Comparison of ENCODE assay signal across 1 mouse cellular context in the genomic region with DNA sequence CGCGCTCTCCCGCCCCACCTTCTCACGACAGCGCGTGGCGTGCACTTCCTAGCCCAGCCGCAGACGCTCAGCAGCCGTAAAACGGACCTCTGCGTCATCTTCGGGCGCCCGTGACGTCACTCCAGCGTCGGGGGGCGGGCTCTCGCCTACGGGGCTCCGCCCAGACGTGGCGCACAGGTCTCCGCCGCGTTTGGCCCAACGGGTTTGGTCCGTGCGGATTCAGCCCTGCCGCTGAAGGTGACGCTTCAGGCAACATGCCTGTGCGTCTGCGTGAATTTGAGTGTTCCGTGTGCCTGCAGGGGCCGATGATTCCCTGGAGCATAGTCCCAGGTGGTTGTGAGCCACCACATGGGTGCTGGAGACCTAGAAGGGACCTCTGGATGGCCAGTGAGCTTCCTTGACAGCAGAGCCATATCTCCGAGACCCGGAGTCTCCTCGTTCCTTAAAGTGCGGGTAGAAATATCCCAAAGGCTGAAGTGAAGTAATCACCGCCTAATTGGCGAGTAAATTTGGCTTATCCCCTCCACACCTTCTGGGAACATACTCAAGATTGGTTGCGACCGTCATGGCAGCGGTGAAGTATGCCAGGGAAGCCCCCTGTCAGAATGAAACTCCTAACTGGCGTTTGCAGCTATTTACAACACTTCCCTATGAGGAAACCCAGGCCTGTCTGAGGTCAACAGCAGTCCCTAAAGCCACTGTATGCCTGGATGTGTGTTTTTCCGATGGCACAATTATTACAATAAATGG.
TF ChIP-seq lines count a peak whose summit lies in the region.

A gene (minus strand): TSS at position 110 of the 750 bp plus-strand sequence.

TF ChIP-seq in CH12.LX, 34 proteins besides CTCF, POLR2A, EP300 and RAD21 (continued from another document):
- TF ChIP-seq KAT2A (IDR thresholded peaks at IDR 0.05; ENCODE audit: insufficient replicate concordance, low read length) = peak; percentile 84; the same call in 1 of the 2 replicates
- no peak for TF ChIP-seq MAFK (IDR thresholded peaks at IDR 0.05; ENCODE audit: insufficient replicate concordance, low read length)
- 0 out of 2 replicates have a peak, but pooled peaks have one; percentile 32 for TF ChIP-seq UBTF (IDR thresholded peaks at IDR 0.05; ENCODE audit: low read depth, low read length)
- TF ChIP-seq NELFE (IDR thresholded peaks at IDR 0.05; ENCODE audit: low read depth, low read length) = peak; percentile 96
- TF ChIP-seq SMC3 (IDR thresholded peaks at IDR 0.05; ENCODE audit: low read depth, low read length) = no peak
- no peak; the same call in none of the 2 replicates for TF ChIP-seq BHLHE40 (IDR thresholded peaks at IDR 0.05; ENCODE audit: low read depth, low read length)
- TF ChIP-seq TCF12 (IDR thresholded peaks at IDR 0.05; ENCODE audit: low read depth, low read length) = peak; percentile 91
- TF ChIP-seq MAX (IDR thresholded peaks at IDR 0.05; ENCODE audit: low read length) = peak; percentile 74; the same call in 1 of the 2 replicates
- peak; percentile 88; the same call in 1 of the 2 replicates for TF ChIP-seq MXI1 (IDR thresholded peaks at IDR 0.05; ENCODE audit: low read depth, low read length)
- no peak; the same call in 1 of the 2 replicates for TF ChIP-seq CHD2 (IDR thresholded peaks at IDR 0.05; ENCODE audit: low read length)
- no peak for TF ChIP-seq RCOR1 (conservative IDR thresholded peaks at IDR 0.05; ENCODE audit: low read depth, low read length)
- no peak for TF ChIP-seq ZKSCAN1 (IDR thresholded peaks at IDR 0.05; ENCODE audit: borderline replicate concordance, low read depth, low read length)
- TF ChIP-seq USF2 (conservative IDR thresholded peaks at IDR 0.05; ENCODE audit: low read depth, low read length) = no peak
- TF ChIP-seq ZMIZ1 (IDR thresholded peaks at IDR 0.05; ENCODE audit: low read depth, low read length) = peak; percentile 93
- TF ChIP-seq CHD1 (IDR thresholded peaks at IDR 0.05; ENCODE audit: low read depth, low read length) = no peak
- peak; percentile 71 for TF ChIP-seq MEF2A (IDR thresholded peaks at IDR 0.05; ENCODE audit: borderline replicate concordance, low read depth, low read length)
- peak; percentile 92 for TF ChIP-seq GABPA (IDR thresholded peaks at IDR 0.05; ENCODE audit: insufficient replicate concordance, low read depth, low read length)
- peak; percentile 66 for TF ChIP-seq NRF1 (IDR thresholded peaks at IDR 0.05; ENCODE audit: low read depth, low read length)
- TF ChIP-seq ELF1 (IDR thresholded peaks at IDR 0.05; ENCODE audit: low read depth, low read length) = peak; percentile 92
- TF ChIP-seq ZC3H11A (IDR thresholded peaks at IDR 0.05; ENCODE audit: low read depth, low read length) = no peak
- TF ChIP-seq POLR2AphosphoS2 (IDR thresholded peaks at IDR 0.05; ENCODE audit: low read depth, low read length) = peak; percentile 91; the same call in 1 of the 2 replicates
- no peak for TF ChIP-seq ZNF384 (IDR thresholded peaks at IDR 0.05; ENCODE audit: low read depth, low read length)
